Mouse (Mus musculus) heart, postnatal 0 days (tissue): ENCODE measurements around the gene Hmx3. TPM values are rescaled to one million over a fixed set of nuclear protein-coding genes. Genes with fewer than 3 reads are reported as not detected.
A peak's percentile ranks its signal among the peaks of the same experiment; 100 is the strongest.

ENCODE experiments used
- ATAC-seq: fragments of 200-750 bp; cut with Nextera tagmentation; 2 replicates; pipeline ENCODE4 v1.8.0; 2017; ENCODE audit warnings: low read depth, moderate number of reproducible peaks, moderate library complexity; ENCODE audit not compliant: insufficient read depth
- DNase-seq: peaks from one replicate; pipeline ENCODE4 v3.0.0-alpha.2; 2016; ENCODE audit warnings: low spot score
- H3K27ac ChIP-seq: fragments of 300-500 bp; sonication (generic); 2 replicates; pipeline ENCODE4 v1.5.1; 2014; ENCODE audit warnings: low read depth, mild to moderate bottlenecking
- H3K27me3 ChIP-seq: fragments of 300-500 bp; sonication (generic); 2 replicates; pipeline ENCODE4 v1.6.1; 2014; ENCODE audit warnings: low read length, mixed read lengths; ENCODE audit not compliant: control insufficient read depth, insufficient read depth
- H3K36me3 ChIP-seq: fragments of 300-500 bp; sonication (generic); replicated peaks from 2 replicates; pipeline ENCODE4 v1.6.1; 2014; ENCODE audit warnings: low read length, mixed read lengths; ENCODE audit not compliant: control insufficient read depth, insufficient read depth
- H3K4me1 ChIP-seq: fragments of 300-500 bp; sonication (generic); 2 replicates; pipeline ENCODE4 v1.6.1; 2014; ENCODE audit warnings: antibody characterized with exemption; ENCODE audit not compliant: control insufficient read depth, insufficient read depth
- H3K4me2 ChIP-seq: fragments of 300-500 bp; sonication (generic); 2 replicates; pipeline ENCODE4 v1.6.1; 2014; ENCODE audit warnings: low read depth, mild to moderate bottlenecking, low read length, moderate library complexity
- H3K4me3 ChIP-seq: fragments of 300-500 bp; sonication (generic); 2 replicates; pipeline ENCODE4 v1.5.1; 2014; ENCODE audit warnings: low read depth, low read length
- H3K9ac ChIP-seq: fragments of 300-500 bp; sonication (generic); replicated peaks from 2 replicates; pipeline ENCODE4 v1.6.1; 2014; ENCODE audit warnings: low read depth, low read length, mixed read lengths
- H3K9me3 ChIP-seq: fragments of 300-500 bp; sonication (generic); replicated peaks from 2 replicates; pipeline ENCODE4 v1.6.1; 2016; ENCODE audit warnings: low read length; ENCODE audit not compliant: control insufficient read depth
- CTCF ChIP-seq: IDR thresholded peaks from 2 replicates; pipeline ENCODE4 v1.5.1; 2016; ENCODE audit warnings: antibody characterized with exemption, control low read depth, low read depth
- EP300 ChIP-seq: IDR thresholded peaks from 2 replicates; pipeline ENCODE4 v1.6.1; 2016; ENCODE audit warnings: antibody characterized with exemption, low read depth
- WGBS: fragments of 180-500 bp; shearing (Covaris S2); extraction: QIAGEN DNeasy Blood & Tissue Kit; methylation state at CpG from one replicate; pipeline ENCODE4 v1.1.7; 2014; 5-methylcytosine and 5-hydroxymethylcytosine counted together
- polyA plus RNA-seq: library from polyadenylated mRNA; unstranded; fragments of >200 nt; fragmentation: Nextera tagmentation; extraction: Ambion mirVana; gene quantifications from 2 replicates; pipeline ENCODE4 v1.2.1, GENCODE M21; 2015
- total RNA-seq: library from RNA; depleted of rRNA; stranded (reverse); fragments of >200 nt; gene quantifications from 2 replicates; pipeline ENCODE4 v1.2.3, GENCODE M21; 2014; ENCODE audit warnings: low replicate concordance; rRNA removed

Hmx3 gene
- total RNA-seq = not detected in 2 replicates
- not detected in 2 replicates for polyA plus RNA-seq

GRCm38 (mm10) chr7:131542115-131542871, at the start of gene Hmx3:
TSS of gene Hmx3 (plus strand) at chr7:131542867.
- no peak within 1 kb of the TSS for H3K9ac ChIP-seq
- H3K27me3 ChIP-seq = peaks cover 99% of the 10 kb centered on the region
- no peak within 1 kb of the TSS for H3K27ac ChIP-seq
- H3K9me3 ChIP-seq = no peaks in the 10 kb centered on the region
- ATAC-seq (no peak), DNase-seq (no peak)
- H3K4me1 ChIP-seq = peaks cover 23% of the 10 kb centered on the region
- peak within 1 kb of the TSS; percentile 67 for H3K4me2 ChIP-seq
- under 1% methylated on average over 58 of the region's 65 CpGs for WGBS
- TF ChIP-seq CTCF (no peak), EP300 (no peak)
- H3K4me3 ChIP-seq = peak within 1 kb of the TSS; percentile 45
- H3K36me3 ChIP-seq = no peaks in the 10 kb centered on the region

- no peak for ATAC-seq
- Histone ChIP-seq H3K4me3 (no peak overlapping the region), H3K9ac (no peak overlapping the region), H3K36me3 (no peaks in the 10 kb centered on the region), H3K27me3 (no peaks in the 10 kb centered on the region), H3K4me1 (no peaks in the 10 kb centered on the region), H3K4me2 (no peak overlapping the region), H3K27ac (no peak overlapping the region), H3K9me3 (no peaks in the 10 kb centered on the region)
- DNase-seq = no peak
- no peak for TF ChIP-seq CTCF
- TF ChIP-seq EP300 = no peak
- 58% methylated on average over 2 of the region's 2 CpGs for WGBS
Measured at GRCm38 (mm10) chr7:131503739-131504138, 38.9 kb upstream of the Hmx3 start.

GRCm38 (mm10) chr7:131539979-131540378, 2.7 kb upstream of the Hmx3 start:
- H3K36me3 ChIP-seq = no peaks in the 10 kb centered on the region
- no peak overlapping the region for H3K4me2 ChIP-seq
- H3K4me3 ChIP-seq = no peak overlapping the region
- H3K9ac ChIP-seq = no peak overlapping the region
- H3K27me3 ChIP-seq = peaks cover 81% of the 10 kb centered on the region
- H3K4me1 ChIP-seq = peaks cover 23% of the 10 kb centered on the region
- no peak for ATAC-seq
- peak; percentile 69 for DNase-seq
- peak; percentile 77 for TF ChIP-seq CTCF
- TF ChIP-seq EP300 = no peak
- WGBS = under 1% methylated on average over 7 of the region's 7 CpGs
- H3K27ac ChIP-seq = no peak overlapping the region
- no peaks in the 10 kb centered on the region for H3K9me3 ChIP-seq

- WGBS = 3% methylated on average over 41 of the region's 41 CpGs
- Histone ChIP-seq H3K4me1 (peaks cover 23% of the 10 kb centered on the region), H3K27me3 (peaks cover 96% of the 10 kb centered on the region), H3K4me3 (peak overlapping the region; percentile 45), H3K9me3 (no peaks in the 10 kb centered on the region), H3K4me2 (peak overlapping the region; percentile 67), H3K27ac (no peak overlapping the region), H3K36me3 (no peaks in the 10 kb centered on the region), H3K9ac (no peak overlapping the region)
- DNase-seq (no peak), ATAC-seq (no peak)
- TF ChIP-seq CTCF (no peak), EP300 (no peak)
Measured at GRCm38 (mm10) chr7:131541184-131542114, 1.2 kb upstream of the Hmx3 start.

GRCm38 (mm10) chr7:131542872-131543622, 380 bp downstream of the Hmx3 start:
- Histone ChIP-seq H3K4me3 (peak overlapping the region; percentile 45), H3K36me3 (no peaks in the 10 kb centered on the region), H3K4me2 (peak overlapping the region; percentile 67), H3K27me3 (peaks cover 99% of the 10 kb centered on the region), H3K4me1 (peaks cover 23% of the 10 kb centered on the region), H3K9me3 (no peaks in the 10 kb centered on the region), H3K9ac (no peak overlapping the region), H3K27ac (no peak overlapping the region)
- no peak for ATAC-seq
- under 1% methylated on average over 56 of the region's 71 CpGs for WGBS
- no peak for TF ChIP-seq CTCF
- no peak for TF ChIP-seq EP300
- DNase-seq = no peak
